Mouse (Mus musculus) left cerebral cortex, postnatal 10 days (tissue): ENCODE results near the gene Copa. TPM values are rescaled to one million over a fixed set of nuclear protein-coding genes. Genes with fewer than 3 reads are reported as not detected.

Experiments
- DNase-seq, 2 experiments: peaks; one replicate each; pipeline ENCODE4 v3.0.0; 2021 to 2022; ENCODE audit warnings: low spot score in 2 of 2, mixed read lengths in 1 of 2; ENCODE audit errors: extremely low spot score in 1 of 2
- intact Hi-C: fragments of 180-260 bp; cut with DNase I; formaldehyde crosslinking; loops from one replicate; pipeline ENCODE4 v1.15.1; 2025
- total RNA-seq, 2 experiments: library from RNA; stranded (reverse); gene quantifications; 2 replicates each; pipeline ENCODE4 v1.2.3; 2021

The Copa gene
- total RNA-seq, 2 experiments from 2014 or later = 179 to 183 TPM

GRCm38 (mm10) chr1:172169809-172170208 lies 87.5 kb downstream of the Copa start:
- no peak for DNase-seq
- intact Hi-C loops = no loop called here

Other genes with a start within 250 kb of the Copa start
- gene Cd84, start 242.8 kb upstream of the Copa start, total RNA-seq = 1 to 10 TPM; 1.7 to 2.1 TPM
- gene Gm10521, start 186.9 kb upstream of the Copa start, total RNA-seq = under 1 TPM in 1 of 2 experiments, not detected in 1; 0.13 TPM
- under 1 TPM in 1 of 2 experiments, not detected in 1; 0.24 TPM for gene Slamf6, start 165.0 kb upstream of the Copa start, total RNA-seq
- 10 to 100 TPM; 32.8 to 34.0 TPM for gene Vangl2, start 54.1 kb upstream of the Copa start, total RNA-seq
- under 1 TPM in 1 of 2 experiments, not detected in 1; 0.32 TPM for gene Nhlh1, start 25.0 kb upstream of the Copa start, total RNA-seq
- 10 to 100 TPM; 79.0 to 82.2 TPM for gene Ncstn, start 266 bp downstream of the Copa start, total RNA-seq
- 100 to 1,000 TPM in 1 of 2 experiments, 10 to 100 TPM in 1; 99.1 to 104 TPM for gene Pex19, start 44.2 kb downstream of the Copa start, total RNA-seq
- 10 to 100 TPM; 87.0 to 88.0 TPM for gene Dcaf8, start 65.6 kb downstream of the Copa start, total RNA-seq
- 100 to 1,000 TPM; 368 TPM for gene Pea15a, start 124.3 kb downstream of the Copa start, total RNA-seq
- gene Casq1, start 137.3 kb downstream of the Copa start, total RNA-seq = 1 to 10 TPM in 1 of 2 experiments, under 1 TPM in 1; 0.49 to 1.3 TPM
- not detected for gene Atp1a4, start 175.9 kb downstream of the Copa start, total RNA-seq
- gene Igsf8, start 179.1 kb downstream of the Copa start, total RNA-seq = 100 to 1,000 TPM; 216 to 226 TPM
- gene Atp1a2, start 215.5 kb downstream of the Copa start, total RNA-seq = 100 to 1,000 TPM; 393 to 413 TPM
- gene Kcnj9, start 246.8 kb downstream of the Copa start, total RNA-seq = 10 to 100 TPM; 77.8 to 84.5 TPM